Mouse (Mus musculus) CH12.LX (cell line): Measurements from ENCODE around the gene Cnst.

Experiments
- CHD2 ChIP-seq: IDR thresholded peaks from 2 replicates; pipeline ENCODE4 v1.6.1; 2011; ENCODE audit warnings: low read length, improper control_type of control experiment
- CTCF ChIP-seq, 2 experiments: IDR thresholded peaks in 1 of 2; conservative IDR thresholded peaks in 1 of 2; 2 replicates each; pipeline ENCODE4 v1.5.1; 2011 to 2012; ENCODE audit warnings: low read depth in 2 of 2, low read length in 2 of 2, improper control_type of control experiment in 1 of 2, inconsistent platforms in 1 of 2, mild to moderate bottlenecking in 1 of 2, moderate library complexity in 1 of 2
- E2F4 ChIP-seq: IDR thresholded peaks from 2 replicates; pipeline ENCODE4 v1.6.1; 2011; ENCODE audit warnings: low read depth, low read length, improper control_type of control experiment; ENCODE audit not compliant: insufficient replicate concordance
- EP300 ChIP-seq: IDR thresholded peaks from 2 replicates; pipeline ENCODE4 v1.6.1; 2011; ENCODE audit warnings: low read length, improper control_type of control experiment
- MAX ChIP-seq: IDR thresholded peaks from 2 replicates; pipeline ENCODE4 v1.6.1; 2011; ENCODE audit warnings: low read length, improper control_type of control experiment
- MAZ ChIP-seq: IDR thresholded peaks from 2 replicates; pipeline ENCODE4 v1.6.1; 2012; ENCODE audit warnings: low read depth, mild to moderate bottlenecking, inconsistent platforms, low read length, improper control_type of control experiment, moderate library complexity
- MXI1 ChIP-seq: IDR thresholded peaks from 2 replicates; pipeline ENCODE4 v1.6.1; 2011; ENCODE audit warnings: mild to moderate bottlenecking, low read depth, low read length, improper control_type of control experiment
- POLR2A ChIP-seq: IDR thresholded peaks from 2 replicates; pipeline ENCODE4 v1.6.1; 2011; ENCODE audit warnings: low read depth, mild to moderate bottlenecking, improper control_type of control experiment, low read length
- POLR2AphosphoS2 ChIP-seq: IDR thresholded peaks from 2 replicates; pipeline ENCODE4 v1.6.1; 2011; ENCODE audit warnings: low read depth, low read length, improper control_type of control experiment
- ZC3H11A ChIP-seq: IDR thresholded peaks from 2 replicates; pipeline ENCODE4 v1.6.1; 2012; ENCODE audit warnings: low read depth, mild to moderate bottlenecking, inconsistent platforms, low read length, improper control_type of control experiment
- ZKSCAN1 ChIP-seq: IDR thresholded peaks from 2 replicates; pipeline ENCODE4 v1.6.1; 2012; ENCODE audit warnings: low read depth, inconsistent platforms, low read length, improper control_type of control experiment, borderline replicate concordance
- ZMIZ1 ChIP-seq: IDR thresholded peaks from 2 replicates; pipeline ENCODE4 v1.6.1; 2012; ENCODE audit warnings: low read depth, mild to moderate bottlenecking, inconsistent platforms, low read length, improper control_type of control experiment
- ZNF384 ChIP-seq: IDR thresholded peaks from 2 replicates; pipeline ENCODE4 v1.6.1; 2012; ENCODE audit warnings: low read depth, low read length, improper control_type of control experiment, inconsistent platforms

DNA sequence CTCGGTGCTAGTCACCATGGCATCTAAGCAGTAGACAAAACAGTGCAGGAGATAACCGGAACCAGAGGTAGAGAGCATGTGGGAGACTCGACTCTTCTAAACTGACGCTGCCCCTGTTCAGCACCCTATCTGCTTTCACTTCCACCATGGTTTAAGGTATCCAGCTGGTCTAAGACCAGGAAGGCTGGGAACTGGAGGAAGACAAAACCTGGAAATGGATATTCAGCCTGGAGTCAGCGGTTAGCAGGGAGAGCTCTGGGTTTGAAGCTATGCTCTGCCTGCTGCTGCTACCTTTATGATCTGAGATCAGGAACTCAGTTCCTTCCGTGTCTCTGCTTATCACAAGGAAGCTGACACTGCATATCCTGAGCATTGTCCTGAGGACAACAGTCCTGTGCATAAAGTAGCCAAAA is 35.9 kb downstream of the Cnst start:
- no peak for TF ChIP-seq E2F4
- no peak for TF ChIP-seq POLR2AphosphoS2
- TF ChIP-seq ZNF384: no peak
- no peak for TF ChIP-seq CTCF (conservative IDR thresholded peaks at IDR 0.05 in 1 of 2, IDR thresholded peaks at IDR 0.05 in 1 of 2; ENCODE audit: low read depth in 2 of 2, low read length in 2 of 2)
- TF ChIP-seq MXI1: no peak
- no peak for TF ChIP-seq MAX
- TF ChIP-seq CHD2: no peak
- TF ChIP-seq ZMIZ1: no peak
- no peak for TF ChIP-seq POLR2A
- no peak for TF ChIP-seq EP300
- TF ChIP-seq MAZ: no peak
- TF ChIP-seq ZKSCAN1: no peak
- TF ChIP-seq ZC3H11A: no peak
